Mouse (Mus musculus): ENCODE measurements around the gene Ppp6r2.

The Ppp6r2 gene

GRCm38 (mm10) chr15:89182328-89182741 lies 29.0 kb upstream of the Ppp6r2 start:
- no peak for DNase-seq (ENCODE audit: low spot score)

DNA sequence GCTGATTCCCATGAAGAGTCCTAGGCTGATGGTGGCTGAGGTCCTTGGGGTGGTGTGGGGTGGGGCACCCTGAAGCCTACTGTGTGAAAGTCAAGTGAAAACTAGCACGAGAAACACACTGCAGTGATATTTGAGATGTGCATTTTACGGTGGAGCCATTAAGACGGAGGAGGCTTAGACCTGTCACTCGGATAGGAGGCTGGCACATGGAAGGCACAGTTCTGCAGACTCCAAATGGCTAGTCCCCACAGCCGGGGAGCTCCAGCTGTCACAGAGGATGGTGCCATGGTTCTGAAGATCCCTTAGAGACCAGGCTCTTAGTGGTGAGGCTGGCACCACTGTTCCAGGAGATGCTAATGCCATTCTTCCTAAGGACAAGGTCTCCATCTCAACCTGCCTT lies 28.5 kb upstream of the Ppp6r2 start:
- no peak for DNase-seq (ENCODE audit: low spot score)

DNA sequence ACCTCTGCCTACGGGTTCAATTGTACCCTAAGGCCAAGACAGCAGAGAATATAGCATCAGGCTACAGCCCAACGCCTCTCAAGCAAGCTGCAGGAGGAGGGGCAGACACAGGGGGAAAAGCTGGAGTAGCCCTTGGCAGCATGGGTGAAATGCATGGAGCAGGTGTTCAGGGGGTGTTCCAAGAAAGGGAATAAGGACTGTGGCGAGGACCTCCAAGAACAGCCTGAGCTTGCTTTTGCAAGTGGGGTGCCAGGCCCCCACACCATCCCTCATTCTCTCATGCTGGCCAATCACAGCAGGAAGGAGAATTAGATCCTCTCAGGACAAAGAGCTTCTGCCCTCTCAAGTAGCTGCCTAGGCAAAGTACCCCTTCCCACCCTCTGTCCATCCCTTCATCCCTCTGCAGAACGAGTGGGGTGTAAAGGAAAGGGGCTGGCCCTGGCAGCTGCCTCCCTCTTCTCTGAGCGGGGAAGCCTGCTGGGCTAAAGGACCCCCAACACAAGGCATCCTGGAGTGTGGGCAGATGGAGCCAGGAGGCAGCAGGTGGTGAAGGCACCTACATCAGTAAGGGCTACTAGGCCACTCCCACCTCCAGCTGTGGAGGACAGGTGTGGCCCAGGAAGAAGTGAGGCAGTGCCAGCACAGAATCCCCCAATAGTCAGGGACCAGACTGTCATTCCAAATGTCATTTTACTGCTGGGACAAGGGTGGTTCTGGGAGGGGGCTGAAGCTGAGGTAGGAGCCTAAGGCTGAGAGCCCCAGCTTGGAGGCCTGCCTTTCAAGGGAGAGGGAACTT lies 27.0 kb upstream of the Ppp6r2 start:
- no peak for DNase-seq (ENCODE audit: low spot score)

- no peak for DNase-seq (ENCODE audit: low spot score)
Observed at GRCm38 (mm10) chr15:89184937-89185227, 26.5 kb upstream of the Ppp6r2 start.

DNA sequence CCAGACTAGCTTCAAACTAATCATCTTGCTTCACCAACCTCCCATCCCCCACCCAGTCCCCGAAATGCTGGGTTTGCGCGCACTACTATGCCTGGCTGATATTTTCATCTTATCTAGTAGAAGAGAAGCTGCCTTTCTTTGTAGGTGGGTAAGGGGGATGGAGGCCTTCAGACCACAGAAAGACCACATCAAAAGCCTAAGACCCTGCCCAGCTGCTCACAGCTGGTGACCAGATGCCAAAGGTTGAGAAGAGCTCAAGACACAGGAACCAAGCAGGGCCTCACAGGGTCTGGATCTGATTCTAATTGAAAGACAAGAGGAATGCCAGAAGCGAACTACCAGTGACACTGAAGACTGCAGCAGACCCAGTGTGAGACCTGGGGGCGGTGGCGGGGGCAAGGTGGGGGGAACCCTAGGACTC lies 16.1 kb upstream of the Ppp6r2 start:
- no peak for DNase-seq (ENCODE audit: low spot score)

GRCm38 (mm10) chr15:89195690-89196312 lies 15.6 kb upstream of the Ppp6r2 start:
- peak; percentile 71 for DNase-seq (ENCODE audit: low spot score)

DNA sequence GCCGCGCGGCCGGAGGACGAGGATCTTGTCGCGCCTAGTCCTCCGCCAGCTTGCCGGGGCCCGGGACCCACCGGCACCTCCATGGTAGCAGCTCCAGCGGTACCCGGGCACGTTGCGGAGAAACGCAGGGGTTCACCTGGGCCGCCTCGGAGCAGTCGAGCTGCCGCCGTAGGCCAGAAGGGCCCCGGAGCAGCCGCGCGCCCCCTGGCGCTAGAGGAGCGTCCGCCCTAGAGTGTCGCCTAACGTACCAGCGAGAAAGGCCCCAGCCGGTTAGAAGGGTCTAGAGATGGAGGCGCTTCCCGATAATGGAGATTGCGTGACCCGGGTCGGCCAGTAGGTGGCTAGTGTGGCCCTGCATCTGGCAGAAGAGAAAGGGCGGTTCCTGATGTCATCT lies 15.0 kb upstream of the Ppp6r2 start, which contains the start of gene Dennd6b:
Gene Dennd6b (minus strand): TSS at position 184 of the 394 bp plus-strand sequence.
- peak; percentile 90 for DNase-seq (ENCODE audit: low spot score)

DNA sequence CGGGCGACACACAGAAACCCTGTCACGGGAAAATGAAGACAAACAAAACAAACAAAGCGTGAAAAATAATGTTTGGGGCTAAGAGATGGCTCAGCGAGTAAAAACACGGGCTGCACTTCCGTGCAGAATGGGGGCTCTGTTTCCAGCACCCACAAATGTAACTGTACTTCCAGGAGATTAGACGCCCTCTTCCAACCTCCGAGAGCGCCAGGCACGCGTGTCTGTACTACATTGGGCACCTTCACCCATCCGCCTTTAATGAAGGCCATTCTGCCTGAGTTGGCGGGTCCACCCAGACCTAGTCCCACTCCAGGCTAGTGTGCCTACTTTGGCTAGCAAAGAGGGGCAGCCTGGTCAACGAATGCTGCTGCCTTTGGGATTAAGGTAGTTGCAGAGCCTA lies 14.3 kb upstream of the Ppp6r2 start:
- DNase-seq (ENCODE audit: low spot score) = no peak

DNA sequence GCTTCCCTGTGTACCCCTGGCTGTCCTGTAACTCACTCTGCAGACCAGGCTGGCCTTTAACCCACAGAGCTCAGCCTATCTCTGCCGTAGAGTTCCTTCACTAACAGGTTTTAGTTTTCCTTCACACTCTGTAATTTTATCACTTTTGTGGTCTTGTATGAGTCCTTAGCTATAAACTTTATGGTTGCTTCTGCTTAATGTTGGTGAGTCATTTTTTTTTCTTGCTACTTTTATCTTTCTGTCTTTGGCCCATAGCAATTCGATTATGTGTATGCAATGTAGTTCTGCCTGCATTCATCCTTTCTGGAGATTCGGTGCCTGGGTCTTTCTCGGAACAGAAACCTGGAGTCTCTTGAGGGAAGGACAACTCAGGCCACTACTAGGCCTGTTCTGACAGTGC lies 3.9 kb upstream of the Ppp6r2 start:
- DNase-seq (ENCODE audit: low spot score) = no peak

GRCm38 (mm10) chr15:89209886-89210761 lies 1.2 kb upstream of the Ppp6r2 start:
- peak; percentile 70 for DNase-seq (ENCODE audit: low spot score)

DNA sequence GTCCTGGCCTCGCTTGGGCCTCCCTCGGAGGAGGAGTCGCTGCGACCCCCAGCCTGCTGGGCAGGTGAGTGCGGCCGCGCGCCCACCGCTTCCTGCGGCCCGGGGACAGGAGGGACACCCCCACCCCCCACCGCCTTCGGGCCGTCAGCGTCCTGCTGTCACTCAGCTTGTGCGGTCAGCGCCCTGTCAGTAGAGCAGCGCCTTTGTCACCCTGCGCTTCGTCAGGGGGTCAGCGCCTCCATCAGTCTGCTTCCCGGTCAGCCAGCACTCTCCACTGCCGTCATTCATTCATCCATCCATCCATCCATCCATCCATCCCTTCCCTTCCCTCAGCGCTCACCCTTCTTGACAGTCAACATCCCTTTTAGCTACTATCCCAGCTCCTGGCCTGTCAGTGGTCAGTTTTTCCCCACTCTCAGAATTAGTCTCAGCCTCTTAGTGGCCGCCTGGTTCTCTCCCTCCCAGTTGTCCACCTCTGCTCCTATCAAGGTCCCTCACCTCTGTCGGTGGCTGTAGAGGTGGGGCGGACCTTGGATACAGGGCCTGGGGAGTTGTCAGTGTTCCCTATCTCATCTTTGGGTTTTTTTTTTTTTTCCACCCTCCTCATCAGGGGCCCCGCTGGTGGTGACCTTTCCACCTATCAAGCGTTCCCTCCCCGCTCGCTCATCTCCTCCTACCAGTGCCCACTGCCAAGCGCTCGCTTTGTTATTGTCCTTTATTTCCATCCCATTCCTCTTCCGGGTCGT lies 536 bp downstream of the Ppp6r2 start:
- no peak for DNase-seq (ENCODE audit: low spot score)

GRCm38 (mm10) chr15:89212495-89212894 lies 1.1 kb downstream of the Ppp6r2 start:
- no peak for DNase-seq (ENCODE audit: low spot score)

GRCm38 (mm10) chr15:89213517-89213916 lies 2.2 kb downstream of the Ppp6r2 start:
- no peak for DNase-seq (ENCODE audit: low spot score)

GRCm38 (mm10) chr15:89214953-89215352 lies 3.6 kb downstream of the Ppp6r2 start:
- DNase-seq (ENCODE audit: low spot score) = no peak

DNA sequence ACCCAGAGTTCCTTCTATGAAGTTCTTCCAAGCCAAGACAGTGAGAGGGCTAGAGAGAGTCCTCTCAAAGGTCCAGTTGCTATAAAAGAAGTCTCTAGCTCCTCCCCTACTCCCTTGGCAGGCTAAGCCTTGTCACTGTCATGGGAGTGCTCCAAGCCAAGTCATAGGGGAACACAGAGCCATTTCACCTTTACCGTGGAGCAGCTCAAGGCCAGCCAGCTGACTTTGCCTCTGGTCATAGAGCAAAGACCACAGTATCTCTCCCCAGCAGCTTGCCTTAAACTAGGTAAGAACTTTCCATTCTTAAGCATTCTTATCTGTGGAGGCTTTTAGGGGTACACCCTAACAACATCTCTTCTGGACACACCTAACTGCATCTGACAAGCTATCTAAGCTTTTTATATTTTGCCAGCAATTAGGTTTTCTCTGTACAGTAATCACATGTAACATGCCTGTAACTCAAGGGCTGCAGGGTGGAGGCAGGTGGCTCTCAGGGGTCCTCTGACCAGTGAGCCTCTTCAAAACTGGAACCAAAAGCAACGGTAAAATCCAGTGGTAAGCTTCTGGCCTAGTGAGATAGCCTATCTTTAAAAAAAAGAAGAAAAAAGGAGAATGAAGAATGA lies 4.4 kb downstream of the Ppp6r2 start:
- DNase-seq (ENCODE audit: low spot score) = no peak

DNA sequence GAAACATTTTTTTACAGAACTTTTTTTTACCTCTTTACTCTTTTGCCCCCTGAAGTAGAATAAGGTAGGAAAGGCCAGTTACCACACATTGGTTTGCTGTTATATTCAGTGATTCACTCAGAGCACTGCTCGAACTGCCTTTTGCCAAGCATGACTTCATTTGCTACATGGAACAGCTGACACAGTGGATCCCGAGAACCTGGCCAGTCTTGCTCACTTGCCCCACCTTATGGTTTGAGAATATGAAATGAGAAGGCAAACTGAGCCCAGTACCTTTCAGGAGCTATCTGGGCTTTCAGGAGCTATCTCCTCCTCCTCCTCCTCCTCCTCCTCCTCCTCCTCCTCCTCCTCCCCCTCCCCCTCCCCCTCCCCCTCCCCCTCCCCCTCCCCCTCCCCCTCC lies 22.2 kb downstream of the Ppp6r2 start:
- no peak for DNase-seq (ENCODE audit: low spot score)

DNA sequence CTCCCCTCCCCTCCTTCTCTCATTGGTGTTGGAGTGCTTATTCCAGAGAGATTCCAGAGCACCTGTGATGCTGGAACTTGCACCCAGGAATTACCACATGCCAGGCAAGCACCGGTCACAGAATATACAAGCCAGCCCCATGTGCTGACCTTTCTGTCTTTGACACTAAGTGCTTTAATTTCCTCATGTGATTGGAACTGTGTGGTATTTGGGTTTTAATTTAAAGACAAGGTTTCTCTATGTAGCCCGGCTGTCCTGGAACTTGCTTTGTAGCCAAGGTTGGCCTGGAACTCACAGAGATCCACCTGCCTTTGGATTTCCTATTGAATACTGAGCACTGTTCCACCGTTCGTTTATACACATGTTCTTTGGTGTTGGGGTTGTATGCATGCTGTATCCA lies 22.7 kb downstream of the Ppp6r2 start:
- no peak for DNase-seq (ENCODE audit: low spot score)

GRCm38 (mm10) chr15:89239751-89240392 lies 28.5 kb downstream of the Ppp6r2 start:
- no peak for DNase-seq (ENCODE audit: low spot score)

- no peak for DNase-seq (ENCODE audit: low spot score)
Observed at GRCm38 (mm10) chr15:89241025-89241424, 29.7 kb downstream of the Ppp6r2 start.

- DNase-seq (ENCODE audit: low spot score) = no peak
Observed at GRCm38 (mm10) chr15:89249063-89249462, 37.7 kb downstream of the Ppp6r2 start.

GRCm38 (mm10) chr15:89255330-89255729 lies 44.0 kb downstream of the Ppp6r2 start:
- DNase-seq (ENCODE audit: low spot score) = no peak
